Mouse (Mus musculus): ENCODE results near the gene Nfkbia. TPM values are rescaled to one million over a fixed set of nuclear protein-coding genes. Genes with fewer than 3 reads are reported as not detected.

Gene Nfkbia
- polyA plus RNA-seq, 1 experiment from 2014 or later: 119 TPM

DNA sequence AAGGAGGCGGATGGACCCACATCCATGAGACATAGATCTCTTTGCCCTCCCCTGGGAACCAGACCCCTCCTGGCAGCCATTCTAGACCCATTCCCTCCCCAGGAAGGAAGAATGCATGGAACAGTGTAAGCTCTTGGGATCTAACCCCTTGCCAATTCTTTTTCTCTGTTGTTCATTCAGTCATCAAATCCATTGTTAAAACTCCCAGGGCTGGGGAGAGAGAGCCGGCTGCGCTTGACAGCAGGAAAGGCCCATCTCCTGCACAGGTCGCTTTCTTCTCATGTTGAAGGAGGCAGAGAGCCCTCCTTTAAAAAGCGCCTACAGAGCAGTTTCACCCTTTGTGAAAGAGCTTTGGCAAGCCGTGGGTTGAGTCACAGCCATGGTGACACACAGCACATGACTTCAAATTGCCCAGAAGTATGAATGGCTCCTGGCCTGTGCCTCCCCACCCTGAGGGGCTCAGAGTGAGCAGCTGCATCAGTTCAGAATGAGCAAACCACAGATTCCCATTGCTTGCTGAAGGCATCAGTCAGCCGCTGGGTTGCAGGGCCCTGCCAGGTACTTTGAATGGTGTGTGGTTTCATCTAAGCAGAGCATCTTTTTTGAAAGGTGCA lies 26.3 kb downstream of the Nfkbia start:
- ATAC-seq (ENCODE audit: low FRiP score, low TSS enrichment) (0 out of 2 replicates have a peak, but pooled peaks have one; percentile 10), DNase-seq (ENCODE audit: low spot score) (no peak)
- H3K27me3 ChIP-seq (ENCODE audit: control insufficient read depth, insufficient read depth, low read length): no peaks in the 10 kb centered on the region
- WGBS: 57% methylated on average over 7 of the region's 7 CpGs
- peaks cover 11% of the 10 kb centered on the region for H3K4me1 ChIP-seq (replicated peaks; ENCODE audit: control insufficient read depth, insufficient read depth)
- TF ChIP-seq CTCF (IDR thresholded peaks at IDR 0.05; ENCODE audit: low read depth) (no peak), EP300 (optimal IDR thresholded peaks at IDR 0.05) (no peak)
- peak overlapping the region; percentile 75 for H3K27ac ChIP-seq (replicated peaks)
- no peaks in the 10 kb centered on the region for H3K36me3 ChIP-seq (ENCODE audit: control insufficient read depth, insufficient read depth, low read length)
- no peak overlapping the region for H3K4me2 ChIP-seq (replicated peaks; ENCODE audit: low read depth)
- H3K9ac ChIP-seq (ENCODE audit: low read length): no peak overlapping the region
- no peaks in the 10 kb centered on the region for H3K9me3 ChIP-seq (ENCODE audit: control insufficient read depth, low read length)
- no peak overlapping the region for H3K4me3 ChIP-seq (ENCODE audit: low read depth, low read length)

DNA sequence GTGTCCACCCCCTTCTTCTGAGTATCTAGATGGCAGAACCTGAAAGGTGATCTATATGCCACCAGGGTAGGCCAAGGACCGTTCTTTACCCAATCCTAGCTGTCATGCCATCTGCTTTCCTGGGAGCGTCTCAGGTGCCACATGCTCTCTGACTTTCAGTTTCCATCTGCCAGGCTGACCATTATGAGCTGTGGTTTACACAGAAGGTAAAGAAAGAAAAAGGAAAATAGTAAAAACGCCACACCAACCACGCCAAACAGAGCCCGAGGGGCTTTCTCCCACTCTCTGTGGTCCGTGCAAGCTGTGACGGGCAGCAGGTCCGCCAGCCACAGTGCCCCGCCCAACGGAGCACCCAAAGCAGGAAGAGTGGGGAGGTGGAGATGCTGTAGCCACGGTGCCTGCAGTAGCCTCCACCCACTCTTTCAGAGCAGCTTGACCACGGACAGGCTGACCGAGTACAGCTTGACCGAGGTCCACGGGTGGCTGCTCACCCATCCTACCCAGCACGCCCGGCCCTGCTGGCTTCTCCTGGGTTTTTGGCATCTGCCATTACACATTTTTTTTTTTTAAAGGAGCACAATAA lies 27.0 kb downstream of the Nfkbia start:
- peaks cover 12% of the 10 kb centered on the region for H3K4me1 ChIP-seq (replicated peaks; ENCODE audit: control insufficient read depth, insufficient read depth)
- 0 out of 2 replicates have a peak overlapping the region, but pooled peaks have one; percentile 16 for H3K4me3 ChIP-seq (ENCODE audit: low read depth, low read length)
- no peaks in the 10 kb centered on the region for H3K36me3 ChIP-seq (ENCODE audit: control insufficient read depth, insufficient read depth, low read length)
- peak overlapping the region; percentile 38 for H3K4me2 ChIP-seq (replicated peaks; ENCODE audit: low read depth)
- ATAC-seq (ENCODE audit: low FRiP score, low TSS enrichment) (peak; percentile 40), DNase-seq (ENCODE audit: low spot score) (peak; percentile 59)
- 51% methylated on average over 17 of the region's 17 CpGs for WGBS
- H3K9me3 ChIP-seq (ENCODE audit: control insufficient read depth, low read length): no peaks in the 10 kb centered on the region
- TF ChIP-seq CTCF (IDR thresholded peaks at IDR 0.05; ENCODE audit: low read depth) (no peak), EP300 (optimal IDR thresholded peaks at IDR 0.05) (no peak)
- peak overlapping the region; percentile 75 for H3K27ac ChIP-seq (replicated peaks)
- H3K9ac ChIP-seq (ENCODE audit: low read length): peak overlapping the region; percentile 13; the same call in 1 of the 2 replicates
- no peaks in the 10 kb centered on the region for H3K27me3 ChIP-seq (ENCODE audit: control insufficient read depth, insufficient read depth, low read length)

DNA sequence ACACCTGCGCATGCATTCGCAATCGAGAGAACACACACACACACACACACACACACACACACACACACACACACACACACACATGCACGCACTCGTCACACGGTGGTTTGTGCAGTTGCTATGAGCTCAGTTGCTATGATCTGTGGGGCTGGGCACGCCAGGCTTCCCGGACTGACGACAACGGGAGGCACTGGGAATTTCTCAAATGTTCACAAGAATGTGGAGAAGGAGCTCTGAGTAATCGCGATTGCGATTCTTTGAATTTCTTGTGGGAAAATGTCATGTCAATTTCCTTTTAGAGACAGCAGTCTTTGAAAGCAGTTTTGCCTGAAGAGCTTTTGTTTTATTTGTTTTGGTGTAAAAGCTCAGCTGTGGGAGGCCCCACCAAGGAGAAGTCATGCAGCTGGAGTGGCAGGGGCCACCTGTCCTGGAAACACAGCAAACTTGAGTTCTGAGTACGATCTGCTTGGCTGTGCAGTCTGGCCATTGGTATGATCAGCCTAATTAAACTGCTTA lies 27.5 kb downstream of the Nfkbia start:
- H3K9me3 ChIP-seq (ENCODE audit: control insufficient read depth, low read length): no peaks in the 10 kb centered on the region
- peaks cover 14% of the 10 kb centered on the region for H3K4me1 ChIP-seq (replicated peaks; ENCODE audit: control insufficient read depth, insufficient read depth)
- ATAC-seq (ENCODE audit: low FRiP score, low TSS enrichment) (peak; percentile 62), DNase-seq (ENCODE audit: low spot score) (peak; percentile 80)
- 0 out of 2 replicates have a peak overlapping the region, but pooled peaks have one; percentile 16 for H3K4me3 ChIP-seq (ENCODE audit: low read depth, low read length)
- H3K4me2 ChIP-seq (replicated peaks; ENCODE audit: low read depth): peak overlapping the region; percentile 38
- peak overlapping the region; percentile 75 for H3K27ac ChIP-seq (replicated peaks)
- no peak overlapping the region for H3K9ac ChIP-seq (ENCODE audit: low read length)
- H3K36me3 ChIP-seq (ENCODE audit: control insufficient read depth, insufficient read depth, low read length): no peaks in the 10 kb centered on the region
- H3K27me3 ChIP-seq (ENCODE audit: control insufficient read depth, insufficient read depth, low read length): no peaks in the 10 kb centered on the region
- TF ChIP-seq CTCF (IDR thresholded peaks at IDR 0.05; ENCODE audit: low read depth) (no peak), EP300 (optimal IDR thresholded peaks at IDR 0.05) (no peak)
- 26% methylated on average over 14 of the region's 14 CpGs for WGBS

DNA sequence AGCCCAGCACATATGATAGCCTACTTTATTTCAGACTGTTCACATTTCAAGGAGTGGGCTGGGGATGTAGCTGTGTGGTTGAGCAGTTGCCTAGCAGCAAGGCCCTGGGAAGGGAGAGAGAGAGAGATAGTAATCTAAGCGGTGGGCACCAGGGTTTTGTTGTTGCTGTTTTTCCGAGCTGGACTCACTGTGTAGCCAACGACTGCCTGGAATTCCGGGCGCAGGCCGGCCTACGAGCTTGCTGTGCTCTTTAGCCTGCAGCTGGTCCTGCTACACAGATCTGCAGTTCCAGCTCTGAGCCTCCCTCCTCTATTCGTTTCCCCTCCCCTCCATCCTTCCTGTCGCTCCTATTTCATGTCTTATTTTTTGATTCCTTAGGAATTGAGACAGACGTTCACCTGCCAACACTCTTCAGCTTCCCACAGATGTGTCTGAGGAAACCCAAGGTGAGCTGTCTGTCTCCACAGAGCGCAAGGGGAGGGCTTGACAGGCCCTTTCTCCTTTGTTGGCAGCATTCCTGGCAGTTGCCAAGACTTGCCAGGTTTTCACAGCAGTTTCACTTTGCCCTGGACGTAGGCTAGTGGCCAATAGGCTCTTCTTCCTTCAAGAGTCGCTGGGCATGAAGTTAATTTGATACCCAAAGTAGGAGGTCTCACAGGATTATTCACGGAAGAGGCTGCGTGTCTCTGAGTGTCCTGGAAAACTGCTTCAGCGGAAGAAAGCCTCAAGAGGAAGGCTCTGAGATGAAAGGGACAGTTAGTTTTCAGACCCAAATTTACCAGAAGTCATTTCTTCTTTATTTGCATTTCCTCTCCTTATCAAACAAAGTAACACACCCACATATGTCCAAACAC lies 28.2 kb downstream of the Nfkbia start:
- no peaks in the 10 kb centered on the region for H3K27me3 ChIP-seq (ENCODE audit: control insufficient read depth, insufficient read depth, low read length)
- peak; percentile 64 for TF ChIP-seq EP300 (optimal IDR thresholded peaks at IDR 0.05)
- TF ChIP-seq CTCF (IDR thresholded peaks at IDR 0.05; ENCODE audit: low read depth): no peak
- H3K4me3 ChIP-seq (ENCODE audit: low read depth, low read length): no peak overlapping the region
- peaks cover 13% of the 10 kb centered on the region for H3K4me1 ChIP-seq (replicated peaks; ENCODE audit: control insufficient read depth, insufficient read depth)
- H3K4me2 ChIP-seq (replicated peaks; ENCODE audit: low read depth): peak overlapping the region; percentile 38
- peak; percentile 65 for DNase-seq (ENCODE audit: low spot score)
- H3K9me3 ChIP-seq (ENCODE audit: control insufficient read depth, low read length): no peaks in the 10 kb centered on the region
- no peaks in the 10 kb centered on the region for H3K36me3 ChIP-seq (ENCODE audit: control insufficient read depth, insufficient read depth, low read length)
- H3K27ac ChIP-seq (replicated peaks): peak overlapping the region; percentile 75
- peak; percentile 33; the same call in 1 of the 2 replicates for ATAC-seq (ENCODE audit: low FRiP score, low TSS enrichment)
- 15% methylated on average over 16 of the region's 16 CpGs for WGBS
- no peak overlapping the region; the same call in 1 of the 2 replicates for H3K9ac ChIP-seq (ENCODE audit: low read length)

DNA sequence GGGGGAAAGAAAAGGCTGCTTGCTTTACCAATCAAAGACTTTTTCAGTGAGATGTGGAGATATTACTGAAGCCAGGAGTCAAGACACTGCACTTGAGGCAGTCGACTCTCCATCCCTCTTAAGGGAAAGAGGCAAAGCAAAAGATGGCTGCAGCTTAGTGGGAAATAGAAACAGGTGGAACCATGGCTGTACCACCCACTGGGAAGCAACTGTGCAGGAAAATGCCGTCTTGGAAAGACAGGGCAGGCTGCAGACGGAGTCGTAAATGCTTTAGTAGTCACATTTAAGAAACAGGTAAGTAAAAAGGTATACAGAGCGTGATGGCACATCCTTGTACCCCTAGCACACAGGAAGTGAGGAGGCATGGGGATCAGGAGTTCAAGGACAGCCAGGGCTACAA lies 29.4 kb downstream of the Nfkbia start:
- Histone ChIP-seq H3K4me1 (replicated peaks; ENCODE audit: control insufficient read depth, insufficient read depth) (peaks cover 20% of the 10 kb centered on the region), H3K4me2 (replicated peaks; ENCODE audit: low read depth) (no peak overlapping the region), H3K27ac (replicated peaks) (peak overlapping the region; percentile 86), H3K4me3 (ENCODE audit: low read depth, low read length) (no peak overlapping the region), H3K27me3 (ENCODE audit: control insufficient read depth, insufficient read depth, low read length) (no peaks in the 10 kb centered on the region), H3K36me3 (ENCODE audit: control insufficient read depth, insufficient read depth, low read length) (no peaks in the 10 kb centered on the region), H3K9me3 (ENCODE audit: control insufficient read depth, low read length) (no peaks in the 10 kb centered on the region), H3K9ac (ENCODE audit: low read length) (no peak overlapping the region)
- 88% methylated on average over 5 of the region's 5 CpGs for WGBS
- DNase-seq (ENCODE audit: low spot score) (no peak), ATAC-seq (ENCODE audit: low FRiP score, low TSS enrichment) (no peak)
- TF ChIP-seq CTCF (IDR thresholded peaks at IDR 0.05; ENCODE audit: low read depth) (no peak), EP300 (optimal IDR thresholded peaks at IDR 0.05) (no peak)
